Mouse (Mus musculus) small intestine, adult 10 weeks (tissue): ENCODE measurements around the gene Disp1. TPM values are rescaled to one million over a fixed set of nuclear protein-coding genes. Genes with fewer than 3 reads are reported as not detected.

ENCODE experiments used
- polyA plus RNA-seq: library from polyadenylated mRNA; stranded (reverse); fragments of 350-450 nt; fragmentation: Illumina TruSeq; extraction: RNeasy Lipid Tissue Mini Kit (QIAGEN cat#74804); gene quantifications from one replicate; pipeline ENCODE4 v1.2.3, GENCODE M21; 2014; ENCODE audit warnings: low replicate concordance

Disp1 gene
- polyA plus RNA-seq = 0.71 TPM

DNA sequence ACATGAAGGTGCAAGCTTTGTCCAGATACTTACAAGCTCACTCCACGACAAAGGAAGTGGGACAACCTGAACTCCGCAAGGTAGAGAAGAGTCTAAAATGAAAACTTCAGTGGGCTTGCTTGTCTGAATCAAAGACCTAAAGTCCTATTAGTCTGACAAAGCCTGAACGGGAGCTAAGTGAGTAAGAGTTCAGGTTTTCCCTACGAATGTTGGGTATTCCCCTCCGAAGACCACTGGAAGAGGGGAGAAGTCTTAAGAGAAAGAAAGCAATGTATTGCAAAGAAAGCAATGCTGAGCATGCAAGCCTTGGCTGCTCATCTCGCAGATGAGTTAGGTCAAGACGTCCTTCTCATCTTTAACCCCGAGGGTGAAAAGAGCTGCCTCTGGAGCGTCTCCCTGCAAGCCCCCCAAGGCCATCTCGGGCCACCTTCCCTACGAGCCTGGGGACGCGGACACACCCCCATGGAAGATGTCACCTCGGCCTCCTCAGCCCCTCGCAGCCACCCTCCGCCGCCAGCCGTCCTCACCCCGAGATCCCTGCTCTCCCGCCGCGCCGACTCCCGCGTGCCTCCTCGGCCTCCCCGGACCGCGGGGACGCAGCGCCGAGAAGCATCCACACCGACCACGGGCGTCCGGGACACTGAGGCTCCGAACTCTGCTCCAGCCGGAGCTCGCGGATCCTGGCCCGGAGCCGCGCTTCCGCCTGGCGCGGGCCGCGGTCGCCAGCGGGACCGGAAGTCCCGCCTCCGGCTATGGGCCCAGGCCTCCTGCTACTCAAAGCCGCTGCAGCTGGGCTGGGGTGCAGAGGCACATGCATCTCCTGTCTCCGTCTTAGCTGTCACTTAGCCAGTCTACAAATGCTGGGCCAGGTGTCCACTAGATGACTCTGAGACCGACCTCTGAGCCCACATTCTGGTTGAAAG, at the start of gene Disp1:
TSS of gene Disp1 (minus strand) at position 727 of the 923 bp plus-strand sequence.

Other genes with a start within 250 kb of the Disp1 start
- 125 TPM for gene Aida, start 75.1 kb upstream of the Disp1 start, polyA plus RNA-seq
- 119 TPM for gene Brox, start 75.7 kb upstream of the Disp1 start, polyA plus RNA-seq
- 211 TPM for gene Mia3, start 148.0 kb upstream of the Disp1 start, polyA plus RNA-seq
- gene Taf1a, start 167.5 kb upstream of the Disp1 start, polyA plus RNA-seq = 8.5 TPM
- not detected for gene Hhipl2, start 196.7 kb upstream of the Disp1 start, polyA plus RNA-seq